7 mouse cellular contexts compared by ENCODE assay signal in the genomic region with DNA sequence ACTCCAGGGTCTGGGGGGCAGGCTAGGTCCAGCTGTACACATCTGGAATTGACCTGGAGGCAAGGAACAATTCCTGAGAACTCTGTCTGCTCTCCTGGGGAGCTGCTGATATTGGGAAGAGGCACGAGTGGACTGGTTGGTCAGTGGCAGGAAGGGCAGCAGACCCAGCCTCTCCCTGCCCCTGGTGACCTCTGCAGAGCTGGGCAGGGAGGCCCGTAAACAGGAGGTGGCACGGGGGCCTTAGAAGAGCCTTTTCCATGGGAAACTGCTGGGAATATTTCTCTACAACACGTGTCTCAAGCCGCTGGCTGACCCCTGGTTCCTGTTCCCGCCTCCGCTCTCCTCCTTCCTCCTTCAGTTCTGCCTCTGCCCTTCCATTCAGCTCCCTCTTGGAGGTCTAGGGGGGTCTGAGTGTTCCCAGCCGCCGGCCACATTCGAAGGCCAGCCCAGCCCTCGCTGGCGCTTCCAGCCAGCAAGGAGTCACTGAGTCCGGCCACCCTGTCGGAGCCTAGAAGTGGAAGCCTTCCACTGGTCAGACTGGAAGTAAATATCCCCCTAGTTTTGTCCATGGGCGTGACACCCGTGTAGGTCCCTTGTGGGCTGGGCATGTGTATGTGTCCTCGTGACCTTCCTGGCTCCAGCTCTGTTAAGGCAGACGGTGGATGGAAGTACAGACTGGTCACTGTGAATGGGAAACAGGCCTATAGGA. TPM values are rescaled to one million over a fixed set of nuclear protein-coding genes. Genes with fewer than 3 reads are reported as not detected.
DNase-seq lines count a peak whose midpoint lies in the region; ATAC-seq and TF ChIP-seq lines count a peak whose summit lies in the region.

No protein-coding gene starts in this region.

- H3K4me1 ChIP-seq in embryonic facial prominence, embryonic 13.5 days, result peaks cover 79% of the 10 kb centered on the region
- H3K4me1 ChIP-seq in liver, postnatal 0 days (ENCODE audit: insufficient read depth), result no peaks in the 10 kb centered on the region

- peak overlapping the region; percentile 49 for H3K9ac ChIP-seq in embryonic facial prominence, embryonic 13.5 days
- no peak overlapping the region for H3K9ac ChIP-seq in liver, postnatal 0 days (replicated peaks)

- 0 out of 2 replicates have a peak overlapping the region, but pooled peaks have one; percentile 2 for H3K4me2 ChIP-seq in embryonic facial prominence, embryonic 13.5 days
- no peak overlapping the region for H3K4me2 ChIP-seq in liver, postnatal 0 days (ENCODE audit: low read depth, low read length)

- no peaks in the 10 kb centered on the region for H3K9me3 ChIP-seq in embryonic facial prominence, embryonic 13.5 days
- no peaks in the 10 kb centered on the region for H3K9me3 ChIP-seq in liver, postnatal 0 days (ENCODE audit: low read length)

- no peak for TF ChIP-seq CTCF in liver, postnatal 0 days (IDR thresholded peaks at IDR 0.05; ENCODE audit: low read depth)

- no peaks in the 10 kb centered on the region for H3K36me3 ChIP-seq in embryonic facial prominence, embryonic 13.5 days
- no peaks in the 10 kb centered on the region for H3K36me3 ChIP-seq in liver, postnatal 0 days (replicated peaks; ENCODE audit: insufficient read depth, low read length)

- no peak for ATAC-seq in embryonic facial prominence, embryonic 13.5 days (ENCODE audit: insufficient number of reproducible peaks, insufficient read depth, low FRiP score, low TSS enrichment, low read depth)
- ATAC-seq in liver, postnatal 0 days, result no peak; the same call in 1 of the 2 replicates

- DNase-seq in NIH3T3 (ENCODE audit: low read depth), result peak; percentile 39
- DNase-seq in heart, postnatal 25 days (ENCODE audit: low spot score), result peak; percentile 79
- DNase-seq in liver, postnatal 0 days, result no peak
- no peak for DNase-seq in right cerebral cortex, postnatal 14 days
- DNase-seq in c-Kit-positive CD71-positive TER-119-positive erythroid progenitor cells, embryonic 14.5 days (ENCODE audit: low spot score), result no peak
- no peak for DNase-seq in right cerebral cortex, postnatal 10 days (ENCODE audit: low spot score in 2 of 2)

- peak overlapping the region; percentile 78 for H3K27ac ChIP-seq in embryonic facial prominence, embryonic 13.5 days
- peak overlapping the region; percentile 79 for H3K27ac ChIP-seq in liver, postnatal 0 days (ENCODE audit: low read depth)

- no peak overlapping the region for H3K4me3 ChIP-seq in embryonic facial prominence, embryonic 13.5 days
- H3K4me3 ChIP-seq in liver, postnatal 0 days (ENCODE audit: low read depth, low read length), result no peak overlapping the region

- intact Hi-C loops in heart, postnatal 25 days (cut with DNase I), result no loop called here

- 39% methylated on average over 18 of the region's 18 CpGs for WGBS in embryonic facial prominence, embryonic 13.5 days
- 72% methylated on average over 18 of the region's 18 CpGs for WGBS in liver, postnatal 0 days (ENCODE audit: insufficient replicate concordance)

- TF ChIP-seq EP300 in liver, postnatal 0 days (IDR thresholded peaks at IDR 0.05; ENCODE audit: low read depth), result no peak

- H3K27me3 ChIP-seq in embryonic facial prominence, embryonic 13.5 days, result peaks cover 34% of the 10 kb centered on the region
- H3K27me3 ChIP-seq in liver, postnatal 0 days (ENCODE audit: insufficient read depth, low read length), result peaks cover 17% of the 10 kb centered on the region

RNA-seq across cellular contexts. Expression of a gene that starts 5.0 kb away (rescaled TPM):
- 0.69 and 0.80 TPM in 2 replicates for polyA plus RNA-seq in embryonic facial prominence, embryonic 13.5 days (2015; fragmentation: Nextera tagmentation; extraction: Ambion mirVana)
- 1 to 10 TPM; 1.0 to 1.6 TPM for total RNA-seq in heart, postnatal 25 days (2021)
- 0.32 TPM in 1 of 2 replicates, not detected in the other for polyA plus RNA-seq in liver, postnatal 0 days (2015; fragmentation: Nextera tagmentation; extraction: Ambion mirVana)

RNA-seq across cellular contexts. Expression of a gene that starts 5.7 kb away (rescaled TPM):
- 7.1 and 7.9 TPM in 2 replicates for polyA plus RNA-seq in embryonic facial prominence, embryonic 13.5 days (2015; fragmentation: Nextera tagmentation; extraction: Ambion mirVana)
- total RNA-seq in heart, postnatal 25 days (2021), result 10 to 100 TPM; 34.8 to 49.8 TPM
- polyA plus RNA-seq in liver, postnatal 0 days (2015; fragmentation: Nextera tagmentation; extraction: Ambion mirVana), result 3.6 and 3.7 TPM in 2 replicates

RNA-seq across cellular contexts. Expression of a gene that starts 21.5 kb away (rescaled TPM):
- 4.2 and 4.3 TPM in 2 replicates for polyA plus RNA-seq in embryonic facial prominence, embryonic 13.5 days (2015; fragmentation: Nextera tagmentation; extraction: Ambion mirVana)
- 10 to 100 TPM; 10.6 to 12.8 TPM for total RNA-seq in heart, postnatal 25 days (2021)
- 4.9 and 6.2 TPM in 2 replicates for polyA plus RNA-seq in liver, postnatal 0 days (2015; fragmentation: Nextera tagmentation; extraction: Ambion mirVana)

Comparison
In these comparisons a context has a peak if more than half of its experiments do, and no peak if none do; other contexts are left out.
1. DNase-seq: peak in NIH3T3 (single experiment) and heart, postnatal 25 days (single experiment); none in liver, postnatal 0 days (single experiment), right cerebral cortex, postnatal 14 days (single experiment), c-Kit-positive CD71-positive TER-119-positive erythroid progenitor cells, embryonic 14.5 days (single experiment) and right cerebral cortex, postnatal 10 days (0 of 2).